In genomic region chr8:95411309-95411972, GRCm38 (mm10) we compare ENCODE assay signal across 7 mouse cellular contexts. TPM values are rescaled to one million over a fixed set of nuclear protein-coding genes. Genes with fewer than 3 reads are reported as not detected.
A peak's percentile ranks its signal among the peaks of the same experiment; 100 is the strongest.
DNase-seq lines count a peak whose midpoint lies in the region; ATAC-seq and TF ChIP-seq lines count a peak whose summit lies in the region.

No protein-coding gene starts in this region.

- peak; percentile 63 for DNase-seq in kidney, adult 2 months
- DNase-seq in midbrain, postnatal 0 days (ENCODE audit: low spot score) = peak; percentile 46
- DNase-seq in natural killer cell, adult 2 months (ENCODE audit: low spot score in 2 of 2) = no peak
- no peak for DNase-seq in ovary, postnatal 10 days (ENCODE audit: low spot score)

- H3K9me3 ChIP-seq in midbrain, embryonic 13.5 days = no peaks in the 10 kb centered on the region
- H3K9me3 ChIP-seq in midbrain, embryonic 15.5 days = no peaks in the 10 kb centered on the region
- no peaks in the 10 kb centered on the region for H3K9me3 ChIP-seq in midbrain, postnatal 0 days (ENCODE audit: low read length)

- H3K9ac ChIP-seq in midbrain, embryonic 13.5 days (replicated peaks) = no peak overlapping the region
- no peak overlapping the region for H3K9ac ChIP-seq in midbrain, embryonic 15.5 days
- H3K9ac ChIP-seq in midbrain, postnatal 0 days (replicated peaks; ENCODE audit: low read length, poor library complexity, severe bottlenecking) = no peak overlapping the region; the same call in 1 of the 2 replicates

- peaks cover 8% of the 10 kb centered on the region; the same call in 1 of the 2 replicates for H3K4me1 ChIP-seq in midbrain, embryonic 13.5 days (replicated peaks)
- peaks cover 4% of the 10 kb centered on the region; the same call in 1 of the 2 replicates for H3K4me1 ChIP-seq in midbrain, embryonic 15.5 days
- H3K4me1 ChIP-seq in kidney, adult 2 months (ENCODE audit: control insufficient read depth, insufficient read depth, low read length) = no peaks in the 10 kb centered on the region
- H3K4me1 ChIP-seq in midbrain, postnatal 0 days (ENCODE audit: insufficient read depth, low read length) = no peaks in the 10 kb centered on the region

- no peak for TF ChIP-seq CTCF in kidney, adult 2 months (conservative IDR thresholded peaks at IDR 0.05; ENCODE audit: insufficient read depth, insufficient read length, low read depth, low read length)
- no peak for TF ChIP-seq CTCF in midbrain, postnatal 0 days (IDR thresholded peaks at IDR 0.05)

- no peak for TF ChIP-seq POLR2A in kidney, adult 2 months (IDR thresholded peaks at IDR 0.05; ENCODE audit: low read depth, low read length)

- peak overlapping the region; percentile 19; the same call in 1 of the 2 replicates for H3K27ac ChIP-seq in midbrain, embryonic 13.5 days
- H3K27ac ChIP-seq in midbrain, embryonic 15.5 days = no peak overlapping the region
- no peak overlapping the region for H3K27ac ChIP-seq in kidney, adult 2 months (ENCODE audit: insufficient read depth, low read depth, low read length)
- H3K27ac ChIP-seq in midbrain, postnatal 0 days (ENCODE audit: low read depth, low read length) = no peak overlapping the region

- 55% methylated on average over 10 of the region's 10 CpGs for WGBS in midbrain, embryonic 13.5 days
- 46% methylated on average over 10 of the region's 10 CpGs for WGBS in midbrain, embryonic 15.5 days
- WGBS in kidney, adult 2 months = 48% methylated on average over 10 of the region's 10 CpGs
- 39% methylated on average over 10 of the region's 10 CpGs for WGBS in midbrain, postnatal 0 days

- 0 out of 2 replicates have a peak, but pooled peaks have one; percentile 45 for ATAC-seq in midbrain, embryonic 13.5 days
- no peak for ATAC-seq in midbrain, embryonic 15.5 days (replicated peaks)
- peak; percentile 97 for ATAC-seq in granulocyte monocyte progenitor cell, adult 5-6 weeks (replicated peaks; ENCODE audit: poor library complexity, severe bottlenecking)
- peak; percentile 68 for ATAC-seq in midbrain, postnatal 0 days (ENCODE audit: low FRiP score)

- H3K27me3 ChIP-seq in midbrain, embryonic 13.5 days = no peaks in the 10 kb centered on the region
- H3K27me3 ChIP-seq in midbrain, embryonic 15.5 days (replicated peaks) = no peaks in the 10 kb centered on the region
- no peaks in the 10 kb centered on the region for H3K27me3 ChIP-seq in kidney, adult 2 months (replicated peaks; ENCODE audit: control insufficient read depth, insufficient read depth, low read length)
- no peaks in the 10 kb centered on the region for H3K27me3 ChIP-seq in midbrain, postnatal 0 days (ENCODE audit: insufficient read depth, low read length)

- H3K36me3 ChIP-seq in midbrain, embryonic 13.5 days = no peaks in the 10 kb centered on the region
- no peaks in the 10 kb centered on the region for H3K36me3 ChIP-seq in midbrain, embryonic 15.5 days (replicated peaks)
- no peaks in the 10 kb centered on the region for H3K36me3 ChIP-seq in kidney, adult 2 months (ENCODE audit: control insufficient read depth, insufficient read depth, low read length)
- no peaks in the 10 kb centered on the region for H3K36me3 ChIP-seq in midbrain, postnatal 0 days (ENCODE audit: insufficient read depth, low read length)

- H3K4me2 ChIP-seq in midbrain, embryonic 13.5 days (replicated peaks) = no peak overlapping the region
- no peak overlapping the region for H3K4me2 ChIP-seq in midbrain, embryonic 15.5 days
- H3K4me2 ChIP-seq in midbrain, postnatal 0 days (ENCODE audit: low read depth, low read length, poor library complexity, severe bottlenecking) = no peak overlapping the region

- H3K4me3 ChIP-seq in midbrain, embryonic 13.5 days (replicated peaks) = no peak overlapping the region
- no peak overlapping the region for H3K4me3 ChIP-seq in midbrain, embryonic 15.5 days
- no peak overlapping the region for H3K4me3 ChIP-seq in kidney, adult 2 months (ENCODE audit: insufficient read depth, low read depth, low read length)
- H3K4me3 ChIP-seq in midbrain, postnatal 0 days (ENCODE audit: low read depth, low read length) = no peak overlapping the region

RNA-seq across cellular contexts. Expression of gene Cfap20, which starts 23.2 kb away (rescaled TPM):
- polyA plus RNA-seq in midbrain, embryonic 13.5 days (2015; fragmentation: Nextera tagmentation; extraction: Ambion mirVana) = 130 and 135 TPM in 2 replicates
- 120 and 121 TPM in 2 replicates for polyA plus RNA-seq in midbrain, embryonic 15.5 days (2015; fragmentation: Nextera tagmentation; extraction: Ambion mirVana)
- 62.1 and 78.1 TPM in 2 replicates for total RNA-seq in granulocyte monocyte progenitor cell, adult 5-6 weeks (2014; fragmentation: Nextera tagmentation)
- 62.8 and 65.6 TPM in 2 replicates for total RNA-seq in granulocyte monocyte progenitor cell, adult 5-6 weeks (2017)
- polyA plus RNA-seq in kidney, adult 2 months (2012; rRNA removed) = 35.7 and 41.2 TPM in 2 replicates
- 71.9 and 80.4 TPM in 2 replicates for total RNA-seq in midbrain, postnatal 0 days (2014; rRNA removed)
- 119 and 129 TPM in 2 replicates for polyA plus RNA-seq in midbrain, postnatal 0 days (2015; fragmentation: Nextera tagmentation; extraction: Ambion mirVana)

RNA-seq across cellular contexts. Expression of gene Mmp15, which starts 59.4 kb away (rescaled TPM):
- polyA plus RNA-seq in midbrain, embryonic 13.5 days (2015; fragmentation: Nextera tagmentation; extraction: Ambion mirVana) = 12.1 and 15.3 TPM in 2 replicates
- 18.1 and 18.7 TPM in 2 replicates for polyA plus RNA-seq in midbrain, embryonic 15.5 days (2015; fragmentation: Nextera tagmentation; extraction: Ambion mirVana)
- total RNA-seq in granulocyte monocyte progenitor cell, adult 5-6 weeks (2014; fragmentation: Nextera tagmentation) = not detected in 2 replicates
- total RNA-seq in granulocyte monocyte progenitor cell, adult 5-6 weeks (2017) = 0.13 and 0.21 TPM in 2 replicates
- 5.3 and 5.6 TPM in 2 replicates for polyA plus RNA-seq in kidney, adult 2 months (2012; rRNA removed)
- 52.9 and 59.1 TPM in 2 replicates for total RNA-seq in midbrain, postnatal 0 days (2014; rRNA removed)
- polyA plus RNA-seq in midbrain, postnatal 0 days (2015; fragmentation: Nextera tagmentation; extraction: Ambion mirVana) = 12.9 and 13.7 TPM in 2 replicates

Comparison
In these comparisons a context has a peak if more than half of its experiments do, and no peak if none do; other contexts are left out.
1. DNase-seq: peak in kidney, adult 2 months (single experiment) and midbrain, postnatal 0 days (single experiment); none in natural killer cell, adult 2 months (0 of 2) and ovary, postnatal 10 days (single experiment).